Mouse (Mus musculus) lung, postnatal 0 days (tissue): ENCODE measurements around the gene Osbpl10. TPM values are rescaled to one million over a fixed set of nuclear protein-coding genes. Genes with fewer than 3 reads are reported as not detected.

Experiments used
- ATAC-seq: fragments of 200-750 bp; cut with Nextera tagmentation; 2 replicates; pipeline ENCODE4 v1.8.0; 2017; ENCODE audit warnings: moderate library complexity
- DNase-seq: peaks from one replicate; pipeline ENCODE4 v3.0.0-alpha.2; 2016; ENCODE audit warnings: low spot score
- H3K27ac ChIP-seq: fragments of 300-500 bp; sonication (generic); 2 replicates; pipeline ENCODE4 v1.5.1; 2014; ENCODE audit warnings: antibody characterized with exemption, mild to moderate bottlenecking, low read length, mixed read lengths
- H3K27me3 ChIP-seq: fragments of 300-500 bp; sonication (generic); replicated peaks from 2 replicates; pipeline ENCODE4 v1.6.1; 2014; ENCODE audit warnings: low read length, mixed read lengths; ENCODE audit not compliant: insufficient read depth
- H3K36me3 ChIP-seq: fragments of 300-500 bp; sonication (generic); 2 replicates; pipeline ENCODE4 v1.6.1; 2014; ENCODE audit warnings: low read length, mixed read lengths; ENCODE audit not compliant: insufficient read depth
- H3K4me1 ChIP-seq: fragments of 300-500 bp; sonication (generic); 2 replicates; pipeline ENCODE4 v1.6.1; 2014; ENCODE audit warnings: antibody characterized with exemption, low read depth, low read length, mixed read lengths; ENCODE audit not compliant: insufficient read depth
- H3K4me2 ChIP-seq: fragments of 300-500 bp; sonication (generic); replicated peaks from 2 replicates; pipeline ENCODE4 v1.6.1; 2014; ENCODE audit warnings: low read depth, mild to moderate bottlenecking, low read length, moderate library complexity, mixed read lengths
- H3K4me3 ChIP-seq: fragments of 300-500 bp; sonication (generic); 2 replicates; pipeline ENCODE4 v1.5.1; 2014; ENCODE audit warnings: low read depth, low read length
- H3K9ac ChIP-seq: fragments of 300-500 bp; sonication (generic); replicated peaks from 2 replicates; pipeline ENCODE4 v1.6.1; 2014; ENCODE audit warnings: low read depth, mild to moderate bottlenecking
- H3K9me3 ChIP-seq: fragments of 300-500 bp; sonication (generic); 2 replicates; pipeline ENCODE4 v1.6.1; 2016; ENCODE audit warnings: low read length, mixed read lengths
- CTCF ChIP-seq: IDR thresholded peaks from 2 replicates; pipeline ENCODE4 v1.5.1; 2016; ENCODE audit warnings: antibody characterized with exemption, mild to moderate bottlenecking
- EP300 ChIP-seq: IDR thresholded peaks from 2 replicates; pipeline ENCODE4 v1.6.1; 2016; ENCODE audit warnings: antibody characterized with exemption, mild to moderate bottlenecking, control low read depth
- WGBS: fragments of 180-500 bp; shearing (Covaris S2); extraction: QIAGEN DNeasy Blood & Tissue Kit; methylation state at CpG from one replicate; pipeline ENCODE4 v1.1.7; 2014; 5-methylcytosine and 5-hydroxymethylcytosine counted together
- polyA plus RNA-seq: library from polyadenylated mRNA; unstranded; fragments of >200 nt; fragmentation: Nextera tagmentation; extraction: Ambion mirVana; gene quantifications from 2 replicates; pipeline ENCODE4 v1.2.1, GENCODE M21; 2015

Osbpl10 gene
- polyA plus RNA-seq, 1 experiment from 2014 or later = 2.6 TPM

DNA sequence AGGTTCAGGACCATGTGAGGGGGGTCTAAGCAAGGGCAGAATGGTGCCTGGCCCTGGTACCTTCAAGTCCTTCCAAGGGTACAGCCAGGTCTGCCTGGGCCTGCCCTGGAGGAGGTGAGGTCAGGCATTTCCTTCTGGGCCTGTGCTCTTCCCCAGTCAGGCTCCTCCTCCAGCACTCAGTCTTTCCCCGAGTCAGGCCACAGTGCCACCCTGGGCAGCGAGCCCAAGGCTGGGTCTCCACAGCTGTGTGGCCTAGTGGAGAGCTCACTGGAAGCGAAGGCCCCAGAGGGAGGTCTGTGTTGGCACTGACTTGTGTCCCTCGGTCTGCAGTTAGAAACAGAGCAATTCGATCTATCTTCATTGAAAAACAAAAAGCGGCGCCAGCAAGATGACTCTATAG, 242.1 kb downstream of the Osbpl10 start:
- ATAC-seq (no peak), DNase-seq (no peak)
- no peak overlapping the region for H3K4me2 ChIP-seq
- WGBS = 64% methylated on average over 7 of the region's 7 CpGs
- no peak overlapping the region for H3K27ac ChIP-seq
- no peaks in the 10 kb centered on the region for H3K27me3 ChIP-seq
- H3K4me1 ChIP-seq = peaks cover 4% of the 10 kb centered on the region; the same call in 1 of the 2 replicates
- H3K36me3 ChIP-seq = no peaks in the 10 kb centered on the region
- no peak overlapping the region for H3K4me3 ChIP-seq
- no peak overlapping the region for H3K9ac ChIP-seq
- TF ChIP-seq EP300 = no peak
- TF ChIP-seq CTCF = no peak
- H3K9me3 ChIP-seq = no peaks in the 10 kb centered on the region

- Histone ChIP-seq H3K9ac (no peak overlapping the region), H3K9me3 (no peaks in the 10 kb centered on the region), H3K36me3 (no peaks in the 10 kb centered on the region), H3K27ac (no peak overlapping the region), H3K4me2 (no peak overlapping the region), H3K4me1 (no peaks in the 10 kb centered on the region), H3K27me3 (no peaks in the 10 kb centered on the region), H3K4me3 (no peak overlapping the region)
- DNase-seq (no peak), ATAC-seq (no peak)
- no peak for TF ChIP-seq CTCF
- TF ChIP-seq EP300 = no peak
- WGBS = 90% methylated on average over 7 of the region's 7 CpGs
Observed at GRCm38 (mm10) chr9:115221265-115221664, 242.9 kb downstream of the Osbpl10 start.

- no peak for DNase-seq
- TF ChIP-seq CTCF (no peak), EP300 (no peak)
- no peaks in the 10 kb centered on the region for H3K9me3 ChIP-seq
- H3K4me3 ChIP-seq = no peak overlapping the region
- no peaks in the 10 kb centered on the region for H3K36me3 ChIP-seq
- H3K4me2 ChIP-seq = no peak overlapping the region
- no peak overlapping the region for H3K9ac ChIP-seq
- H3K27me3 ChIP-seq = no peaks in the 10 kb centered on the region
- no peak for ATAC-seq
- H3K27ac ChIP-seq = no peak overlapping the region
- H3K4me1 ChIP-seq = no peaks in the 10 kb centered on the region
- 64% methylated on average over 6 of the region's 7 CpGs for WGBS
Observed at GRCm38 (mm10) chr9:115224744-115225354, 246.5 kb downstream of the Osbpl10 start.

DNA sequence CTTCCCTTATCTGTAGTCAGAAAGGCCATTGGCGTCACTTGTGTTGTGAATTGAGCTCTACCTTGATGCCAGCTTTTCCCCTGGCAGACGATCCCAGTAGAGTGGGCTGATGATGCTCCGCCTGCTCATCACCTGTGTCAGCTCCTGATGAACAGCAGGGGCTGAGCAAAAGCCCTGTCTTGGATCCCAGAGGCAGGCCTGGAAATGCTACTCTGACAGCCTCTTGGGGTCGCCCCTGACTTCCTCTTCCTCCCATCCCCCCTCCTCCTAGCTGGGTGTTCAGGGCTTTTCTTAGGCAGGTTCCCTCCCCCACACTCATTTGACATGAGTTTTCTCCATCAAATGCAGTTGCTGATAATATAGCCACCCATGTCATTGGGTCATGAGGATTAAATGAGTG, 250.8 kb downstream of the Osbpl10 start:
- TF ChIP-seq CTCF (no peak), EP300 (no peak)
- H3K4me2 ChIP-seq = no peak overlapping the region
- H3K9me3 ChIP-seq = no peaks in the 10 kb centered on the region
- ATAC-seq = no peak
- no peak overlapping the region for H3K9ac ChIP-seq
- 72% methylated on average over 4 of the region's 4 CpGs for WGBS
- no peaks in the 10 kb centered on the region for H3K36me3 ChIP-seq
- no peak for DNase-seq
- H3K4me1 ChIP-seq = no peaks in the 10 kb centered on the region
- no peak overlapping the region for H3K27ac ChIP-seq
- H3K4me3 ChIP-seq = no peak overlapping the region
- no peaks in the 10 kb centered on the region for H3K27me3 ChIP-seq

GRCm38 (mm10) chr9:115229676-115230075, 251.3 kb downstream of the Osbpl10 start:
- Histone ChIP-seq H3K36me3 (no peaks in the 10 kb centered on the region), H3K9me3 (no peaks in the 10 kb centered on the region), H3K27me3 (no peaks in the 10 kb centered on the region), H3K9ac (no peak overlapping the region), H3K4me1 (no peaks in the 10 kb centered on the region), H3K4me2 (no peak overlapping the region), H3K27ac (no peak overlapping the region), H3K4me3 (no peak overlapping the region)
- ATAC-seq = no peak
- no peak for TF ChIP-seq EP300
- TF ChIP-seq CTCF = no peak
- DNase-seq = no peak
- WGBS = 81% methylated on average over 10 of the region's 10 CpGs

DNA sequence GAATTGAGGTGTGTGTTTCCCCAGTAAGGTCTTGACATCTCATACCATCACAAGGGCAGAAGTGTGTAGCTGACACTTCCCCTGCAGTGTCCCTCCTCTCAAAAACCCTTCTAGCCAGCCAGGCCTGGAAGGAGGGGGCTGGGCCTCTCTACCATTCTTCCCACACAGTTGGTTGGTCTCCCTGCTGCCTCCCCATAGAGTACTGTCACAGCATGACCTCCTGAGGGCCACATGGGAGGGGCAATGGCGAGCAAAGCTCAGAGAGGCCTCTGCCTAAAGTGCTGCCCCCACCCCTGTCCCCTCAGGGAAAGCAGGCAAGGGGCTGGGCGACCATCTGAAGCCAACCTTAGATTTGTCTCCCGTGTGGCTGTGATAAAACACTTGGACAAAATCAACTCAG, 251.8 kb downstream of the Osbpl10 start:
- 48% methylated on average over 3 of the region's 3 CpGs for WGBS
- Histone ChIP-seq H3K36me3 (no peaks in the 10 kb centered on the region), H3K4me3 (no peak overlapping the region), H3K4me2 (no peak overlapping the region), H3K27me3 (no peaks in the 10 kb centered on the region), H3K4me1 (no peaks in the 10 kb centered on the region), H3K9me3 (no peaks in the 10 kb centered on the region), H3K9ac (no peak overlapping the region), H3K27ac (no peak overlapping the region)
- DNase-seq (no peak), ATAC-seq (no peak)
- TF ChIP-seq EP300 = no peak
- no peak for TF ChIP-seq CTCF

DNA sequence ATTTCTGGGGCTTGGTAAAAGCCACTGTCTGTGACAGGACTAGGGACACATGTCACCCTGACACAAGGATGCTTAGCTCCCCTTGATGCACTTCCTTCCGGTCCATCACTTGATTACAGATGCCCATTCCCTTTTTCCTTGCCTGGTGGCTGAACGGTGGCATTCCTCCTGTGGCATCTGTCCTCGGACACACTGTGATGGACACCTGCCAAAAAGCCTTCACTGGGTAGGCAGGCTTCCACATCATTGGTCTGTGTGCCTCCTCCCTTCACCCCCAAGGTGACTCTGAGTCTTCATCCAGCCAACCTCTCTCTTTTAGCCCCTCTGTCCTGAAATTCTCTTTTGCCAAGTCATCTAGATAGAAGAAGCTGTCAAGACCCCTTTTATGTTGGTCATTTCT, 253.1 kb downstream of the Osbpl10 start:
- 74% methylated on average over 3 of the region's 3 CpGs for WGBS
- no peak for DNase-seq
- no peak for TF ChIP-seq CTCF
- TF ChIP-seq EP300 = no peak
- Histone ChIP-seq H3K9me3 (no peaks in the 10 kb centered on the region), H3K27me3 (no peaks in the 10 kb centered on the region), H3K4me3 (no peak overlapping the region), H3K9ac (no peak overlapping the region), H3K4me2 (no peak overlapping the region), H3K4me1 (no peaks in the 10 kb centered on the region), H3K27ac (no peak overlapping the region), H3K36me3 (no peaks in the 10 kb centered on the region)
- ATAC-seq = no peak
